In the genomic region with DNA sequence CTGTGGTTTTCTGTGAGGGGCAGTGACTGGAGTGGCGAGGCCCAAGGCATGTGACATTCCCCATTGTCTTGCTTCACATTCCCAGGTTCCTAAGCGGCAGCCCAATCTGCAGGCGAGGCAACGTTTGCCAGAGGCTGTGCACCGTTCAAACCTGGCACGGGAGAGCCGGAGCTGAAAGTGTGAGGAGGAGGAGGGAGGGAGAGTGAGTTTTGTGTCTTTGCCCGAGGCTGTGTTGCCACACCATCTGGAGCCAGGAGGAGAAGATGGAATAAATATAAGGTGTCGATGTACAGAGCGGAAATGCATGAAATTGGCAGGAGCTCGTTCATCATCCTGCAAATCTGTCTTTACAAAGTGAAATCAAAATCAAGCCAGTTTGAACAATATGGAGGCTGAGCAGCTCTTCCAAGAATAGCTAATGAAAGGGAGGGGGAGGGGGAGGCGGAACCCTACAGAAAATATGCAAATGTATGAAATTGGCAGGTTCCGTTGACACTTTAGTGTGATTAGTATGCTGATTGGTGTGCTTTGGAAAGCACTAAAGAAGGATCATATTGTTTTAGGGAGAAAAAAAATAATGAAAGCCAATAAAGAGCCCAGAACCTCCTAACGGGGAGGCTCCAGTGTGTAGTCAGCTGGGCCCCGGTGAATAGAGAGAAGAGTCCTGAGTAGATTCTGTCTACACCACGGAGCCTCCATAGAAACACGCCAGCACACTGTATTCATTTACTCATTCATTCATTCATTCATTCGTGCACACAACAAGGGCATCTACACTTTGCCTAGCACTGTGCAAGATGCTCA, we compare ENCODE assay signal across 9 mouse cellular contexts. TPM values are rescaled to one million over a fixed set of nuclear protein-coding genes. Genes with fewer than 3 reads are reported as not detected.
DNase-seq lines count a peak whose midpoint lies in the region; ATAC-seq lines count a peak whose summit lies in the region.
"Had no signal": no experiment of that assay in that cellular context is flagged by ENCODE, and none has a peak within 500 bp of the region (broad histone marks: within the 10 kb centered on the region; RNA-seq: fewer than 3 reads in every experiment).

No protein-coding gene starts in this region.

- H3K27me3 ChIP-seq in forebrain, embryonic 15.5 days, result no peaks in the 10 kb centered on the region

- 0 out of 2 replicates have a peak overlapping the region, but pooled peaks have one; percentile 7 for H3K4me3 ChIP-seq in forebrain, embryonic 15.5 days

- 5% methylated on average over 18 of the region's 18 CpGs for WGBS in forebrain, embryonic 15.5 days

- H3K9me3 ChIP-seq in forebrain, embryonic 15.5 days, result no peaks in the 10 kb centered on the region

- H3K27ac ChIP-seq in forebrain, embryonic 15.5 days (replicated peaks), result peak overlapping the region; percentile 98

- peak; percentile 35 to 43 for DNase-seq in cerebellum, postnatal 36 days
- DNase-seq in left cerebral cortex, adult 18-20 months (ENCODE audit: low spot score in 2 of 2), result peak; percentile 63 to 71
- peak; percentile 86 for DNase-seq in right cerebral cortex, adult 18-20 months
- DNase-seq in kidney, adult 8-10 months, result no peak
- DNase-seq in heart, adult 9 months (ENCODE audit: low spot score in 2 of 2), result no peak
- DNase-seq: adrenal gland, postnatal 14 days had no signal

- H3K4me1 ChIP-seq in forebrain, embryonic 15.5 days, result peaks cover 65% of the 10 kb centered on the region

- no peak overlapping the region for H3K9ac ChIP-seq in forebrain, embryonic 15.5 days (replicated peaks)

- H3K36me3 ChIP-seq in forebrain, embryonic 15.5 days, result no peaks in the 10 kb centered on the region

- ATAC-seq in forebrain, embryonic 15.5 days (replicated peaks), result peak; percentile 86
- ATAC-seq in CD4-positive, CD25-positive, alpha-beta regulatory T cell, adult 4 months, result no peak

- peak overlapping the region; percentile 24 for H3K4me2 ChIP-seq in forebrain, embryonic 15.5 days (replicated peaks)

RNA-seq across cellular contexts. Expression of gene Il9r, which starts 42.1 kb away (rescaled TPM):
- polyA plus RNA-seq in forebrain, embryonic 15.5 days (2015; fragmentation: Nextera tagmentation; extraction: Ambion mirVana), result not detected in 2 replicates
- total RNA-seq in left cerebral cortex, adult 18-20 months (2021), result not detected
- polyA plus RNA-seq in CD4-positive, CD25-positive, alpha-beta regulatory T cell, adult 4 months (2017; shearing (Covaris generic)), result 10 to 100 TPM in 1 of 2 experiments, 1 to 10 TPM in 1; 5.8 to 10.0 TPM
- polyA plus RNA-seq: heart, embryonic 14.5 days had no signal

RNA-seq across cellular contexts. Expression of gene Snrnp25, which starts 47.2 kb away (rescaled TPM):
- polyA plus RNA-seq in forebrain, embryonic 15.5 days (2015; fragmentation: Nextera tagmentation; extraction: Ambion mirVana), result 51.8 and 54.2 TPM in 2 replicates
- 10 to 100 TPM; 24.5 to 29.0 TPM for total RNA-seq in left cerebral cortex, adult 18-20 months (2021)
- polyA plus RNA-seq in CD4-positive, CD25-positive, alpha-beta regulatory T cell, adult 4 months (2017; shearing (Covaris generic)), result 10 to 100 TPM; 55.7 to 58.6 TPM

Comparison
In these comparisons a context has a peak if more than half of its experiments do, and no peak if none do; other contexts are left out.
1. DNase-seq: peak in cerebellum, postnatal 36 days (2 of 2), left cerebral cortex, adult 18-20 months (2 of 2) and right cerebral cortex, adult 18-20 months (single experiment); none in kidney, adult 8-10 months (0 of 2) and heart, adult 9 months (0 of 2).